Mouse (Mus musculus) intestine, embryonic 14.5 days (tissue): Measurements from ENCODE around the gene Cyb5rl. TPM values are rescaled to one million over a fixed set of nuclear protein-coding genes. Genes with fewer than 3 reads are reported as not detected.

Source experiments
- ATAC-seq: fragments of 200-750 bp; cut with Nextera tagmentation; replicated peaks from 2 replicates; pipeline ENCODE4 v1.8.0; 2017; ENCODE audit warnings: low read depth, moderate number of reproducible peaks, moderate TSS enrichment, moderate library complexity; ENCODE audit not compliant: low FRiP score, low TSS enrichment
- DNase-seq: peaks from one replicate; pipeline ENCODE4 v3.0.0-alpha.2; 2018; ENCODE audit warnings: low spot score
- H3K27ac ChIP-seq: fragments of 300-500 bp; sonication (generic); 2 replicates; pipeline ENCODE4 v1.5.1; 2014; ENCODE audit warnings: low read depth, mild to moderate bottlenecking, control low read depth
- H3K27me3 ChIP-seq: fragments of 300-500 bp; sonication (generic); replicated peaks from 2 replicates; pipeline ENCODE4 v1.6.1; 2014; ENCODE audit warnings: low read length, control low read depth; ENCODE audit not compliant: control insufficient read depth, insufficient read depth
- H3K36me3 ChIP-seq: fragments of 300-500 bp; sonication (generic); 2 replicates; pipeline ENCODE4 v1.6.1; 2014; ENCODE audit warnings: low read length, control low read depth; ENCODE audit not compliant: control insufficient read depth, insufficient read depth
- H3K4me1 ChIP-seq: fragments of 300-500 bp; sonication (generic); replicated peaks from 2 replicates; pipeline ENCODE4 v1.6.1; 2014; ENCODE audit warnings: low read length, control low read depth, mixed read lengths; ENCODE audit not compliant: control insufficient read depth, insufficient read depth
- H3K4me2 ChIP-seq: fragments of 300-500 bp; sonication (generic); 2 replicates; pipeline ENCODE4 v1.6.1; 2014; ENCODE audit warnings: low read length
- H3K4me3 ChIP-seq: fragments of 300-500 bp; sonication (generic); 2 replicates; pipeline ENCODE4 v1.5.1; 2014; ENCODE audit warnings: low read depth, low read length, control low read depth, mixed read lengths
- H3K9ac ChIP-seq: fragments of 300-500 bp; sonication (generic); 2 replicates; pipeline ENCODE4 v1.6.1; 2014; ENCODE audit warnings: mild to moderate bottlenecking, low read length
- H3K9me3 ChIP-seq: fragments of 300-500 bp; sonication (generic); 2 replicates; pipeline ENCODE4 v1.6.1; 2016; ENCODE audit warnings: low read length, control low read depth; ENCODE audit not compliant: control insufficient read depth
- WGBS: fragments of 180-500 bp; shearing (Covaris S2); extraction: QIAGEN DNeasy Blood & Tissue Kit; methylation state at CpG from one replicate; pipeline ENCODE4 v1.1.7; 2014; 5-methylcytosine and 5-hydroxymethylcytosine counted together
- polyA plus RNA-seq: library from polyadenylated mRNA; unstranded; fragments of >200 nt; fragmentation: Nextera tagmentation; extraction: Ambion mirVana; gene quantifications from 2 replicates; pipeline ENCODE4 v1.2.1, GENCODE M21; 2014

Gene Cyb5rl
- polyA plus RNA-seq, 1 experiment from 2014 or later = 8.7 TPM

GRCm38 (mm10) chr4:107091696-107092095 lies 24.9 kb downstream of the Cyb5rl start:
- 82% methylated on average over 14 of the region's 14 CpGs for WGBS
- Histone ChIP-seq H3K36me3 (no peaks in the 10 kb centered on the region), H3K4me3 (no peak overlapping the region), H3K9me3 (no peaks in the 10 kb centered on the region), H3K27ac (no peak overlapping the region), H3K4me2 (no peak overlapping the region), H3K4me1 (no peaks in the 10 kb centered on the region), H3K27me3 (no peaks in the 10 kb centered on the region), H3K9ac (no peak overlapping the region)
- DNase-seq = no peak
- no peak for ATAC-seq

GRCm38 (mm10) chr4:107094484-107095187 lies 27.8 kb downstream of the Cyb5rl start:
- Histone ChIP-seq H3K4me1 (no peaks in the 10 kb centered on the region), H3K36me3 (no peaks in the 10 kb centered on the region), H3K27me3 (no peaks in the 10 kb centered on the region), H3K4me3 (no peak overlapping the region), H3K27ac (no peak overlapping the region), H3K4me2 (no peak overlapping the region), H3K9ac (no peak overlapping the region), H3K9me3 (no peaks in the 10 kb centered on the region)
- DNase-seq (no peak), ATAC-seq (no peak)
- 70% methylated on average over 16 of the region's 16 CpGs for WGBS

GRCm38 (mm10) chr4:107096043-107096442 lies 29.3 kb downstream of the Cyb5rl start:
- Histone ChIP-seq H3K4me3 (no peak overlapping the region), H3K27ac (no peak overlapping the region), H3K9ac (no peak overlapping the region), H3K4me1 (no peaks in the 10 kb centered on the region), H3K36me3 (no peaks in the 10 kb centered on the region), H3K9me3 (no peaks in the 10 kb centered on the region), H3K27me3 (no peaks in the 10 kb centered on the region), H3K4me2 (no peak overlapping the region)
- ATAC-seq (no peak), DNase-seq (no peak)
- 57% methylated on average over 6 of the region's 6 CpGs for WGBS

GRCm38 (mm10) chr4:107096841-107097373 lies 30.1 kb downstream of the Cyb5rl start, which contains the start of gene Cdcp2:
Gene Cdcp2 (plus strand): TSS chr4:107096891.
- no peak within 1 kb of the TSS for H3K27ac ChIP-seq
- WGBS = 62% methylated on average over 16 of the region's 16 CpGs
- H3K27me3 ChIP-seq = no peaks in the 10 kb centered on the region
- no peak for DNase-seq
- no peaks in the 10 kb centered on the region for H3K36me3 ChIP-seq
- no peak within 1 kb of the TSS for H3K4me3 ChIP-seq
- no peaks in the 10 kb centered on the region for H3K4me1 ChIP-seq
- no peak for ATAC-seq
- no peaks in the 10 kb centered on the region for H3K9me3 ChIP-seq
- no peak within 1 kb of the TSS for H3K9ac ChIP-seq
- H3K4me2 ChIP-seq = no peak within 1 kb of the TSS

- no peaks in the 10 kb centered on the region for H3K27me3 ChIP-seq
- H3K4me2 ChIP-seq = no peak overlapping the region
- no peaks in the 10 kb centered on the region for H3K36me3 ChIP-seq
- no peak overlapping the region for H3K9ac ChIP-seq
- ATAC-seq (no peak), DNase-seq (no peak)
- no peaks in the 10 kb centered on the region for H3K4me1 ChIP-seq
- no peak overlapping the region for H3K4me3 ChIP-seq
- no peak overlapping the region for H3K27ac ChIP-seq
- no peaks in the 10 kb centered on the region for H3K9me3 ChIP-seq
- 45% methylated on average over 15 of the region's 15 CpGs for WGBS
Observed at GRCm38 (mm10) chr4:107097871-107098270, 31.1 kb downstream of the Cyb5rl start.

GRCm38 (mm10) chr4:107098375-107098774 lies 31.6 kb downstream of the Cyb5rl start:
- no peak for ATAC-seq
- H3K4me2 ChIP-seq = no peak overlapping the region

GRCm38 (mm10) chr4:107098791-107099525 lies 32.2 kb downstream of the Cyb5rl start:
- DNase-seq = no peak
- no peaks in the 10 kb centered on the region for H3K36me3 ChIP-seq

More at GRCm38 (mm10) chr4:107098375-107098774, 31.6 kb downstream of the Cyb5rl start:
- Histone ChIP-seq H3K27me3 (no peaks in the 10 kb centered on the region), H3K4me3 (no peak overlapping the region), H3K9me3 (no peaks in the 10 kb centered on the region), H3K27ac (no peak overlapping the region), H3K9ac (no peak overlapping the region), H3K36me3 (no peaks in the 10 kb centered on the region), H3K4me1 (no peaks in the 10 kb centered on the region)
- no peak for DNase-seq
- WGBS = 71% methylated on average over 10 of the region's 10 CpGs

GRCm38 (mm10) chr4:107102220-107102619 lies 35.4 kb downstream of the Cyb5rl start:
- 72% methylated on average over 8 of the region's 8 CpGs for WGBS
- H3K4me2 ChIP-seq = no peak overlapping the region
- H3K9ac ChIP-seq = no peak overlapping the region
- H3K27me3 ChIP-seq = no peaks in the 10 kb centered on the region
- no peak overlapping the region for H3K27ac ChIP-seq
- no peaks in the 10 kb centered on the region for H3K4me1 ChIP-seq
- no peaks in the 10 kb centered on the region for H3K9me3 ChIP-seq
- DNase-seq (no peak), ATAC-seq (no peak)
- no peak overlapping the region for H3K4me3 ChIP-seq
- no peaks in the 10 kb centered on the region for H3K36me3 ChIP-seq

More at GRCm38 (mm10) chr4:107098791-107099525, 32.2 kb downstream of the Cyb5rl start:
- H3K4me2 ChIP-seq = no peak overlapping the region
- H3K9ac ChIP-seq = no peak overlapping the region
- H3K27ac ChIP-seq = no peak overlapping the region
- no peak for ATAC-seq
- no peaks in the 10 kb centered on the region for H3K27me3 ChIP-seq
- H3K4me1 ChIP-seq = no peaks in the 10 kb centered on the region
- H3K9me3 ChIP-seq = no peaks in the 10 kb centered on the region
- H3K4me3 ChIP-seq = no peak overlapping the region
- WGBS = 75% methylated on average over 16 of the region's 17 CpGs
